Mouse (Mus musculus) kidney, adult 9 months (tissue): ENCODE data around the gene Oca2.

Source experiments
- DNase-seq: peaks from one replicate; pipeline ENCODE4 v3.0.0; 2022

Gene Oca2

DNA sequence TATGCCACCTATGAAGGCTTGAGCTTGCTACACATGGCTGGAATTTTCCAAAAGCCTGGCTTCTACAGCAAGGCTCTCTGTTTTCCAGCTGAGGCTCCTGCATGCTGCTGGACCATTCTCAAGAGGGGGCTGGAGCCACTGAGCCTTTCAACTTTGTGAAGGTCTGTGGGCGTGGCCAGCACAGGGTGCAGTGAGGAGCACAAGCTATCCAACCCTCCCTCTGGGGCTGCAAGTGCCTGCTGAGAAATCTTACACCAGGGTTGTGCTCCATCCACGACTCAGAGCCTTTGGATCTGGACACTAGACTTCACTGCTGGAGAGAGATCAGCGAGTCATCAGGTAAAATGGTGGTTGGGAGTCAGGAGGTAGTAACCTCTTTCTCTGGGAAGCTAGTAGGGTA lies at the start of gene Oca2:
Oca2 (plus strand) TSS at position 218 of the 400 bp plus-strand sequence.
- DNase-seq, result no peak

DNA sequence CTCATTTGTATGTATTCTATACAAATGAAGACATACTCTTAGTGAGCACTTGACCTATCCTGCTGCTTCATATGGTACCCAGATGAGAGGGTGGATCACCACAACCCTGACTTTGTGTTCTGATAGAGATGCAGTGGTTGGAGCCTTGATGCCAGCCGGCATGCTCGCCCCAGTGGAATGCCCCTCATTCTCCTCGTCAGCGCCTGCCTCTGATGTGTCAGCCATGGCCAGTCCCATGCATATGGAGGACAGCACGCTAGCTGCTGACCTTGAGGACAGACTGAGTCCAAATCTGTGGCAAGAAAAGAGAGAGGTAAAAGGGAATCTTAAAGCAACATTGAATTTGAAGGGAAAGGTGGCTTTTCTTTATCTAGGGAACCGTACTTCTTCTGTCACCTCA lies 48.5 kb upstream of the Oca2 start:
- no peak for DNase-seq

- DNase-seq, result no peak
Observed at GRCm38 (mm10) chr7:56191661-56192060, 47.9 kb upstream of the Oca2 start.

GRCm38 (mm10) chr7:56201483-56202218 lies 37.9 kb upstream of the Oca2 start:
- DNase-seq, result no peak

GRCm38 (mm10) chr7:56202843-56203242 lies 36.7 kb upstream of the Oca2 start:
- DNase-seq, result no peak

DNA sequence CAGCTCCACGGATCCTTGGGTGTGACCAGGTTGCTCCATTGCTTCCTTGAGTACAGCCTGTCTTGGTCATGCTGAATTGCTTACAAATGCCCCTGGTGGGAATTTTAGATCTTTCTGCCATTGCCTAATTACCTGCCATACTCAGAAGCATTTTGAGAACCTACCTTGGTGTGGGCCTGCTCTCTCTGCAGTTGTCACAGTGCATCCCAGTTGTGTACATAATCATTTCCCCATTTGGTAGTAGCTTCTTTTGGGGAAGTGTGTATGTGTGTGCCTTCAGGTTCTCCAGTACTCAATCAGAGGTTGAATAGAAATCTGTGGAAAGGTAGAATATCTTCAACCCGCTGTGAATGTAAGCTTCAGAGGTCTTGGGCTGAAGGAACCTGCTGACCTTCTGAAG lies 36.3 kb upstream of the Oca2 start:
- DNase-seq, result no peak

- DNase-seq, result no peak
Observed at GRCm38 (mm10) chr7:56204877-56205276, 34.7 kb upstream of the Oca2 start.

- no peak for DNase-seq
Observed at GRCm38 (mm10) chr7:56220811-56221210, 18.7 kb upstream of the Oca2 start.

GRCm38 (mm10) chr7:56235794-56236423 lies 3.7 kb upstream of the Oca2 start:
- no peak for DNase-seq

DNA sequence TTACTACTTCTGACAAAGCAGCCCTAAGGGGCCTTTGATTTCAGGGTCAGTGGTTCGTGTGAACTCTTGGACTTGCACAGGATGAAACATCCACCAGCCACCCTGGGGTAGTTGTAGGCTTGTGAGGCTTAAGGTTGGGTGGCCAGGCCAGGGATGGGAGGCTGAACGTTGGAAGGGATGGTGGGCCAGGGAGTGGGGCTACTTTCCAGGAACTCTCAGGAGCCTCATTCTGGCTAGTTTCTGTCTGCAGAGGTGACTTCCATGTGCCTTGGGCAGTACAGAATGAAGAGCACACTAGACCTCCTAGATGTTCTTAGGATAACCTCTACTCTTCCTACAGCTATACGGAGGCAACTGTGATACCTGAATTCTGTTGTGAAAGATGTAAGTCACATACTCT lies 2.9 kb upstream of the Oca2 start:
- DNase-seq, result no peak

GRCm38 (mm10) chr7:56254568-56254967 lies 15.0 kb downstream of the Oca2 start:
- DNase-seq, result no peak

- DNase-seq, result peak; percentile 3
Observed at GRCm38 (mm10) chr7:56257875-56258441, 18.4 kb downstream of the Oca2 start.

DNA sequence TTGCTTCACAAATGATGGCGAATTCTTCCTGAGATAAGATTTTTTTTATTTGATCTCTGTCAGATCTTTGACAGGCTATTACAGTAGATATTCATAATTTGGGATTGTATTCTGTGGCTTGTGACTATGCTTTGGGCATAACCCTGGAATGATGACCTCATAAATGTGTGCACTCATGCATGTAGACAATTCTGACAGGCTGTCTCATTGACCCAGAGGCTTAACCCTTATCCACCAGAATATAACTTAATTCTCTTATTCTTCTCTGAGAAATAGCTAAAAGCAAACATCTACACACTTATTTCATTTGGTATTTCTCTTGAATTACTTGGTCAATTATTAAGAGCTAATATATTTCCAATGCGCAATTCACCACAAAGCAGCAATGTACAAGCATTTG lies 37.9 kb downstream of the Oca2 start:
- DNase-seq, result no peak

DNA sequence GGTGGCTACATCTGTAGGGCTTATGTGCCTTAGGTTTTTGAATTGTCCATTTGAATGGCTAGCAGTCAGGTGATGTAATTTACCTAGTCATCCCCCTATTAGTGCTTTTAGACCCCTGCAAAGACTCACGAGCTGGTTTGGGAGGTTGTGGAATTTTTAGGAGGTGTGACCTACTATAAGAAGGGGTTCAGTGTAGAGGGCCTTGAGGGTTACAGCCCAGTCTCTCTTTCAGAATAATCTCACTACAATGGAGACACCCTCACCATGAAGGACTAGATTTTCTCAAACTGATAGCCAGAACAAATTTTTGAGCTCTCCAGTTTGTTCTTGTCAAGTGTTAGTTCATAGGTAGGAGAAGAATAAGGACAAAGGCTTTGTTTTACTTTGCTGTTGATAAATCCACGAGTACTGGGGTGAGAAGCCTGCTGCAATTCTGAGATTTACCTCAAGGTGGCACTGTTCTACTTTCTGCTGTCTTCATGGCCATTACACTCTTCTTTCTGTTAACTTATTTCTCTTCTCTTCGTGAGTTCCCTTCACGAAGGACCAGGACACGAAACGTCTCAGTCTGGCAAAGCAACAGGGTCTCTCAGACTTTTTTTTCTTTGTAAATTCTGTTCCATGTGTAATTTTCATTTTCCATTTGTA lies 52.0 kb downstream of the Oca2 start:
- peak; percentile 57 for DNase-seq

DNA sequence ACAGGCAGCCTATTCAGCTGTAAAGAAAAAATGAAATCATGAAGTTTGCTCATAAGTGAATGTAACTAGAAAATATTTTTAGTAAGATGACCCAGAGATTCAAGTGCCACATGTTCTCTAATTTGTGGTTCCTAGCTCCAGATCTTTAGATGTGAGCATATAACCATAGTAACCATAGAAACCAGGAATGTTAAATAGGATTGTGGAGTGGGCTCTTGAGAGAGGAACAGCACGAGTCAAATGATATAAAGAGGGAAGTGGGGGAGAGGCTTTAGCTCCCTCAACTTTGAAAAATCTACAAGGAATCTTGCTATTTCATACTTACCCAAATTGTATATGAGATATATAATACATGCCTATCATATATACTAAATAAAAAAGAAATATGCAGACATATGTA lies 64.8 kb downstream of the Oca2 start:
- DNase-seq, result no peak

DNA sequence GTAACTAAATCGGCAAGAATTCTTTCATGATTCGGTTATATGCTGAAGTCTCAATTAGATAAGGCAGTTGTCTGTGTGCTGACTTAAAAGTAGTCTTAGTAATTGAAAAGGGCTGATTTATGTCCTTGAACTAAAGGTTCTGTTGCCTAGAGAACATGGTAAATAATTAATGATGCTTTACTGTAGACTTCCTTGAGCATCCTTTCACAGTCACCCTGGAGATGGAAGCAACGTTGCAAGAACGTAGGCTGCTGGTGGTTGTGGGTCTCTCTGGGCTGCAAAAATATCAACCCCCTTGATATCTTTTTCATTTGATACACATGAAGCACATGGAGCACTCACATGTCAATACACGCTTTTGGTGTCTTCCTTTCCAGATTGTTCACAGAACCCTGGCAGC lies 74.8 kb downstream of the Oca2 start:
- no peak for DNase-seq

DNA sequence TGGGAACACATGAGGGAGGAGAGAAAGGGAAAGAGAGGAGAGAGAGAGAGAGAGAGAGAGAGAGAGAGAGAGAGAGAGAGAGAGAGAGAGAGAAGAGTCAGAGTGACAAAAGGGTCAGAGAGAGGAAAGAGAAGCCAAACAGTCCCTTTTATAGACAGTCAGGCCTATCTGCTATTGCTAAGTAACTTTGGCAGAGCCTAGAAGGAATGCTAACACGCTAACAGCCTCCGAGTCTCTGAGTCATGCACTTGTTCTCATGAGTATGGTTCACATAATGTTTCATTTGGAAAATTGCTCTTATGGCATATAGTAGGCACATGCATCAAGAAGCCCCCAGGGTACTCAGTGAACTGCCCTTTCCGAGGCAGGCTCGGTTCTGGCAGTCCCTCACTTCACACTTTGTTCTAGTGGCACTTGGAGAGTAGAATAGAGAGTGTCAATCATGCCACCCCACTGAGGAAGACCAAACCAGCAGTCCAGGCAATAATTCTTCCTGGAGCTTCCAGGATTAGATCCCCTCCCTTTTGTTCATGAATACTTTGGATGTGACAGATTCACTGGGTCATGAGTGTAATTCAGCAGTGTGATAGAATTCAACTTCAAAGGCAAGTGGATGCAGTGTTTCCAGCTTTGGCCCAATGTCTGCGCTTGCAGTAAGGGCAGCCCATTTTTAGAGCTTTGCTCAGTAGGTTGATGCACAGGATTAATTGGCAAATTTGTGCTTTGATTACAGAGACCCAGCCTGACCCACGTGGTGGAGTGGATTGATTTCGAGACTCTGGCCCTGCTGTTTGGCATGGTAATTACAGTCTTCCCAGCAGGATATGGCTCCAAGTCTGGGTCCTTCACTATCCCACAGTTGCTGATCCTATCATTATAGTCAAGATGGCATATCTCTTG lies 76.3 kb downstream of the Oca2 start:
- DNase-seq, result no peak

GRCm38 (mm10) chr7:56327738-56328137 lies 88.2 kb downstream of the Oca2 start:
- DNase-seq, result no peak

GRCm38 (mm10) chr7:56348528-56348927 lies 109.0 kb downstream of the Oca2 start:
- DNase-seq, result no peak

- no peak for DNase-seq
Observed at GRCm38 (mm10) chr7:56356658-56357342, 117.2 kb downstream of the Oca2 start.

GRCm38 (mm10) chr7:56381750-56382421 lies 142.3 kb downstream of the Oca2 start:
- DNase-seq, result no peak

- DNase-seq, result no peak
Observed at GRCm38 (mm10) chr7:56382706-56383105, 143.1 kb downstream of the Oca2 start.
